Mouse (Mus musculus): ENCODE measurements around the gene Faah.
A peak's percentile ranks its signal among the peaks of the same experiment; 100 is the strongest.

Faah gene

GRCm38 (mm10) chr4:116001206-116001605 lies 16.5 kb downstream of the Faah start:
- no peak for DNase-seq (ENCODE audit: low read depth, low spot score)

DNA sequence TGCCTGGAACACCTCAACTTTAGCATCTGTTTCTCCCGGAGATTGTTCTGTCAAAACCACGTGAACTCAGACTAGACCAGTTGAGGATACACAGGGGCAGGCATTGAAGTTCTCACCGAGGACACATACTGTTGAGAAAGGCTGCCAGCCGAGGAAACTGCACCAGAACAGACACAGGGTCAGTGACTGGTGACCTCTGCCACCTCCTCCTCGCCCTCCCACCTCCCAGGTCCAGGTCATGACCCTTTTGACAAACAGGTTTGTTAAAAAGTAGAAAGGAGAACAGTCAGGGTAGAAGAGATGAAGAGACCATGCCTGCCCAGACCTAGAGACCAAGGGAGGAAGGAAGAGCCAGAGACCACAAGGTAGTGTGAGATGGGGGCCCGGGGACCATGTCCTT lies 17.1 kb downstream of the Faah start:
- no peak for DNase-seq (ENCODE audit: low read depth, low spot score)

GRCm38 (mm10) chr4:115996729-115997128 lies 21.0 kb downstream of the Faah start:
- DNase-seq (ENCODE audit: low read depth, low spot score) = no peak

DNA sequence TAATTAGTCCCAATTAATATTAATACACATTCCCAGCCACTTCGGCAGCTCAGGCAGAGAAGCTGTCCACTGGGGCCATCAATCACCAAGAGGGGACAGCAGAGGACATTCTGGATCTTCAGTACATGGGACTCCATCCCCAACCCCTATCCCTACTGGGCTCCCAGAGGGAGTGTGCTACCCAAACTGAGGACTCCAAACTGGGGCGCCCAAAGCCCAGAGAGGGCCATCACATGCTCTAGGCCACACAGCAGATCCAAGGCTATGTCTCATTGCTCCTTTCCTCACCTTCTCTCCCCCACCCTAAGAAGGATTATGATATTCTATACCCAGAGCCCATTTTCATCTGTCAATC lies 22.4 kb downstream of the Faah start:
- no peak for DNase-seq (ENCODE audit: low read depth, low spot score)

GRCm38 (mm10) chr4:115994662-115995375 lies 22.9 kb downstream of the Faah start:
- DNase-seq (ENCODE audit: low read depth, low spot score) = no peak

GRCm38 (mm10) chr4:115989382-115989781 lies 28.3 kb downstream of the Faah start:
- DNase-seq (ENCODE audit: low read depth, low spot score) = no peak

GRCm38 (mm10) chr4:115987858-115988530 lies 29.7 kb downstream of the Faah start:
- DNase-seq (ENCODE audit: low read depth, low spot score) = no peak

- DNase-seq (ENCODE audit: low read depth, low spot score) = no peak
Observed at GRCm38 (mm10) chr4:115987436-115987835, 30.3 kb downstream of the Faah start.

GRCm38 (mm10) chr4:115984967-115985366 lies 32.8 kb downstream of the Faah start:
- DNase-seq (ENCODE audit: low read depth, low spot score) = no peak

- no peak for DNase-seq (ENCODE audit: low read depth, low spot score)
Observed at GRCm38 (mm10) chr4:115984111-115984510, 33.6 kb downstream of the Faah start.

DNA sequence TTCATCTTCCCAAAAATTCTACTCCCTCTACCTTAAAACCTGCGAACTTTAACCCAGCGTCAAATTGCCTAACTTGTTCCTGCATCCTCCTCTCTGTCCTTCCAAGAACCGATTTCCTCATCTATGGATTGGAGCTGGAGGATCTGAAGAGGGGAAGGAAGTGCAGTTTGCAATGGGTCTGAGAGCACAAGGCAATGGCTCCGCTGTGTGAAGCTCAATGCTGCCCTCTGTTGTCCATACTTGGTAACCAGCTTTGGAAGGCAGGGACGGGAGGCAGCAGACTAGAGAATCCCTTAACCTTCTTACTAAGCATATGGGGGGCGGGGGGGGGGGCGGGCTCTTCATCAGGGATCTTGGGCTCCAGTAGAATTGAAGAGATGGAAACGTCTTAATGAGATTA lies 37.0 kb downstream of the Faah start:
- DNase-seq (ENCODE audit: low read depth, low spot score) = no peak

GRCm38 (mm10) chr4:115979437-115979836 lies 38.3 kb downstream of the Faah start:
- no peak for DNase-seq (ENCODE audit: low read depth, low spot score)

DNA sequence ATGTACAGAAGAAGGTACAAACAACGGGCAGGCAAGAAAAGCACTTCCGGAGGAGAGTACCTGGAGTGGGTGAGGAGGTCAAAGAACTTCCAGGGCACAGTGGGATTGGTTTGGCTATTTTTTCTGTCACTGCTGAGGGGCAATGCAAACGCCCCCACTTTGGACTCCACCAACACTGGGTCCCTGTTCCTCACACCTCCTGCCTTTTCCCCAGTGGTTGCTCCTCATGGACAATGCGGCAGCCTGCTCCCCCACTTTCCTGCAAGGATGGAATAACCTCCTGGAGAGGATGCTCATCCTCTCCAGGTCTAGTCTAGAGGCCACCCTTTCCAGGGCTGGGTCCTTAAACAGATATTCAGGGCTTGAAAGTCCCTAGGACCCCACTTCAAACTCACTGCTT lies 38.8 kb downstream of the Faah start:
- no peak for DNase-seq (ENCODE audit: low read depth, low spot score)

GRCm38 (mm10) chr4:115972543-115972942 lies 45.2 kb downstream of the Faah start:
- no peak for DNase-seq (ENCODE audit: low read depth, low spot score)

DNA sequence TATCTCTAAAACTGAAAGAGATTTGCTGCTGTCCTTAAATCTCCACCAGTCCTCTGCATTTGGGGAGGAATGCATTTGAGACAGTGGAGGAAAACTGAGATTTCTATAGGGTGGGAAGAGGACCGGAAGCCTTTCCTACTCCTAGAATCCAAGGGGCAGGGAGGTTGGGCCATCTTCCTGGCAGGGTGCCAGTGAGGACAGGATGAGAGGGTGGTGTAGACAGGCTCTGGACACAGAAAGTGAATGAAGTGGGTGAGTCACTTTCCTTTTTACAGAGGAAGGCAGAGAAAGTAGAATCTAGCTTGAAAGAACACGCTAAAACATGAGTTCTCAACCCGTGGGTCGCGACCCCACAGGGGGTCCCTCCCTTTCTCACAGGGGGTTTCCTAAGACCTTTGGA lies 53.3 kb downstream of the Faah start:
- no peak for DNase-seq (ENCODE audit: low read depth, low spot score)

DNA sequence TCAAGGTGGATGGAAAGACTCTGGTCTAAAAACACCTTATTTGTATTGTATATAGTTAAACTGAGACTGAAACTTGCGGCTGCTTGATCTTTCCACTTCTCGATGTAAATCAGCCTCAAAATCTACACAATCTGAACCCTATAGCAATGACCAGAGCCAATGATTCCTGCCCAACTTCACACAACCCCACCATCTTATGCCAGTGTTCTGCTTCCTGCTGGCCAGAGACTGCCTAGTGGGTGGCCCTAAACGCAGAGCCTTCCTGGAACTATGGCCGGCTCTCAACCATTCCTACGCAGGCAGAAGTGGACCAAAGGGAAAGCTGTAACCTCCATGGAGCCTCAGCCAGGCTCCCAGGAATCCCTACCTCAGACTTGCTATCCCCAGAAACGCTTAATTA lies 54.0 kb downstream of the Faah start:
- DNase-seq (ENCODE audit: low read depth, low spot score) = no peak

GRCm38 (mm10) chr4:115962671-115963412 lies 54.9 kb downstream of the Faah start:
- peak; percentile 46 for DNase-seq (ENCODE audit: low read depth, low spot score)

DNA sequence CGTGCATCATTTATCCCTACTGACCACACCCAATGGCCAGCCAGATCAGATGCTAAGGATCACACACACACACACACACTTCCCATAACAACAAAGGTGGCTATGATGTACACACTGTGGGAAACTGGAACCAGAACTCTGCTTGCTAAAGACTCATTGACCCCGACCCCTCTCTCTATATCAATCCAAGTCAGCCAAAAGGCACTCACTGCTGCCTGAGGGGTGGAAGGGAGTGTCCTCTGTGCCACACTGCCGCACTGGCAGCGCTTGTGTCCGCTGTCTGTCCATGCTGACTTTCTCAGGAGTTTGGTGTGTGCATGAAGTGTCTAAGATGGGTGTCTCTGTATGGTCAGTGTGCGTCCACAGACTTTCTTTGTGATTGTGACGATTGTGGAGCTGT lies 55.7 kb downstream of the Faah start:
- DNase-seq (ENCODE audit: low read depth, low spot score) = no peak

GRCm38 (mm10) chr4:115959546-115959945 lies 58.2 kb downstream of the Faah start:
- no peak for DNase-seq (ENCODE audit: low read depth, low spot score)

DNA sequence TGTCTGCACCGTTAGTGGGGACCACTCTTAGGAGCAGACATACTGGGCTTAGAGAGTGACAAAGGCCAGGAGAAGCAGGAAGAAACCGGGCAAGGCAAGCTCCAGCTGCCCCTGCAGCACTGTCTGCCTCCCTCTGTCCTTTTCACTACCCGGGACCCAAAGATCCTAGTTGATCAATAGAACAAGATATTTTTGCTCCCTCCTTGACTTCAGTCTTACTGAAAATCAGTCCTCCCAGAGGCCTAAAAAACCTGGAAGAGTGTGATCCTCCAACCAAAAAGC lies 62.3 kb downstream of the Faah start:
- DNase-seq (ENCODE audit: low read depth, low spot score) = no peak

- no peak for DNase-seq (ENCODE audit: low read depth, low spot score)
Observed at GRCm38 (mm10) chr4:115954656-115955493, 62.9 kb downstream of the Faah start.

DNA sequence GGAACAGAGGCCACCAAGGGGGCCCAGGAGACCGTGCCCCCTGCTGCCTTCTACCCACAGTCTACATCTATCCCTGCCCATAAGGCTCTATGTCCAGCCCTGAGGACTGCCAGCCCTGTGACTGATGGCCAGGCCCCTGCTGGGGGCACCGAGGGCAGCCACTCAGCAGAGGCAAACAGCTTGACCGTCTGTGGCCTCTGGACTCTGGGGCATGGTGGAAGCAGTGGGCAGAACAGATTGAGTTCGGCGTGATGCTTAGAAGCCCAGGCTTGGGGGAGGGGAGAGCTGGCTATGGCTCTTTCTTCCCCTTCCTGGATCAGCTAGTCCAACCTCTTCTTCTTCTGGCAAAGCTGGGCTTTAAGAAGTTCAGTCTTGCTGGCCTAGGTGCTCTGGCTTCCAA lies 64.2 kb downstream of the Faah start:
- DNase-seq (ENCODE audit: low read depth, low spot score) = no peak
